Mouse (Mus musculus) bone marrow, adult 2 months (tissue): ENCODE data around the gene Nkx2-5.

Experiments
- CTCF ChIP-seq: fragments of 200-500 bp; IDR thresholded peaks from 2 replicates; pipeline ENCODE4 v1.5.1; 2011; ENCODE audit warnings: low read length, control low read depth; ENCODE audit not compliant: control insufficient read depth, insufficient read depth
- POLR2A ChIP-seq: fragments of 200-500 bp; IDR thresholded peaks from 2 replicates; pipeline ENCODE4 v1.6.1; 2011; ENCODE audit warnings: low read depth, mild to moderate bottlenecking, control low read depth, low read length, borderline replicate concordance; ENCODE audit not compliant: control insufficient read depth

GRCm38 (mm10) chr17:26861793-26862192, 17.0 kb upstream of the Nkx2-5 start:
- TF ChIP-seq CTCF: no peak
- TF ChIP-seq POLR2A: no peak
